Mouse (Mus musculus): Measurements from ENCODE around the gene Lyst. TPM values are rescaled to one million over a fixed set of nuclear protein-coding genes. Genes with fewer than 3 reads are reported as not detected.
"Not testable (repeated sequence)": the region's sequence is repeated elsewhere in the genome, so short reads cannot be mapped to it uniquely, and the experiment has no call there.

The Lyst gene
- total RNA-seq, 2 experiments from 2014 or later = 10.1 to 19.3 TPM

DNA sequence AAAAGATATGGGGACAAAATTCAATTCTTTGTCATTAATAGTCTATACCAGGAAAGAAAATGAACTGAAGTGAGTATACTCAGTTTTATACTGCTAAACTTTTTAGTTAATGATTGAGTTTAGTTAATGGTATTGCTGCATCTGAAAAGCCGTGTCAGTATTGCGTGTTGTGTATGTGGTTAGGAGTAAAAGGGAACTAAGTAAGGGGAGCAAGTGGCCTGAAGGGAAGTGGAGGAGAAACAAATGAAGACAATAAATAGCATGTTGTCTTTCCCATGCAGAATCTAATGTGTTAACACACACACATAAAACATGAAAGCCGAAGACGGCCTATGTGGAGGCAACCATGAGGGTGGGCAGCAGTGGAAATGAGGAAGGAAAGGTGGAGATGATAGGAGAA is 149.0 kb downstream of the Lyst start:
- no peak for ATAC-seq (replicated peaks; ENCODE audit: low FRiP score, low TSS enrichment, poor library complexity, severe bottlenecking)

DNA sequence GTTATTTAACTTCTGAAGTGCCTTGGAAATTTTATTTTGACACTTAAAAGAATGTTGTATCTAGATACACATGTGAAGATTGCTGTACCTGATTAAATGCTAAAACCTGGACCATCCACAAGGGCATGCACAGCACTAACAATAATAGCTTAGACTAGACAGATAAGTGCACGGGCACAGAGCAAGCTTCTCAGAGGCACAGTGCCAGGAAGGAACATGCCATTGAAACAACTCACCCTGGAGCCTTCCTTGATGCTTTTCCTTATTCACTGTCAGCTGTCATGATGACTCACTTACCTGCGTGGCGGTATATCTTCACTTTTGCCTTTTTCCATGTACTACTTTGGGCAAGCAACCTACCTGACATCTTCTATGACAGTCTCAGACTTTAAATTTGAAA is 155.7 kb downstream of the Lyst start:
- no peak for ATAC-seq (replicated peaks; ENCODE audit: low FRiP score, low TSS enrichment, poor library complexity, severe bottlenecking)

DNA sequence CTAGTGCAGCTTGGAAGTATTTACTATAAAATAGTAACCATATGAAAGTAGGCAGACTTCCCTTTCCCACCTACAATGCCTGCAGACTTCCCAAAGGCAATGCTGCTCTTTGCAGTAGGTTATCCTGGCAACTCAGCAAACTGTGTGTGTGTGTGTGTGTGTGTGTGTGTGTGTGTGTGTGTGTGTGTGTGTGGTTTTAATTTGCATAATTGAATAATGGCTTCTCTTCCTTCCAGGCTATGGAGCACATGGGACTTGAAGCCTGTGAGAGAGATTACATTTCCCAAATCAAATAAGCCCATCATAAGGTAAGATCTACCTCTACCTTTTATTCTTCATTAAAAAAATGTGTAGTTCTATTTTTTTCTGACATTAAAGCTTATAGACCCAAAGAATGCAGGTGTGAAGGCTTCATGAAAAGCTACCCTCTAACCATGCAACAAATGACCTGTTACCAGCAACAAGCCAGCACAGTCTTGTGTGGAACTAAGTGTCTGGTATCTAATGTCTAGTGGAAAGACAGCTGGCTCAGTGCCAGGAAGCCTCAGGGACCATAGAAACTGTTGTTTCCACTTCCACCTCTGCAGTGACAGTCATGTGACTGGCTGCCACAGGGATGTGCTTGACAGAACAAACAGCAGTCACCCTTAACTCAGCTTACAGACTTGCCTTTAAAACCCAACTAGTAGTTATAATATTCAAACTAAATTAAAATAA is 185.7 kb downstream of the Lyst start:
- no peak for ATAC-seq (replicated peaks; ENCODE audit: low FRiP score, low TSS enrichment, poor library complexity, severe bottlenecking)

DNA sequence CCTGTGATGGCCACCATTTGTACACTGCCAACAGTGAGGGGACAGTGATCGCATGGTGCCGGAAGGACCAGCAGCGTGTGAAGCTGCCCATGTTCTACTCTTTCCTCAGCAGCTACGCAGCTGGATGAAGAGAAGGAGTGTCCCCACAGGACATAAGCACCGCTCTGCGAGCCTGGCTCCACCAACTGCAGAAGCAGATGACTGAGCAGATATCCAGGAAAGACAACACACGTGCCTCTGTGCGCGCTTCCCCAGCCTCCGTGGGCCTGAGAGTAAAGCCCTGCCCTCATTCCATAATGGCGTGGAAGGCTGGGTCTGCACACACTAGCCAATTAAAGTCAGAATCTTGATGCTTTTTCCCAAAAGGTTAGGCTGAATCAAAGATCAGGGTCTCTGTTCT is 186.9 kb downstream of the Lyst start:
- ATAC-seq (replicated peaks; ENCODE audit: low FRiP score, low TSS enrichment, poor library complexity, severe bottlenecking) = no peak

DNA sequence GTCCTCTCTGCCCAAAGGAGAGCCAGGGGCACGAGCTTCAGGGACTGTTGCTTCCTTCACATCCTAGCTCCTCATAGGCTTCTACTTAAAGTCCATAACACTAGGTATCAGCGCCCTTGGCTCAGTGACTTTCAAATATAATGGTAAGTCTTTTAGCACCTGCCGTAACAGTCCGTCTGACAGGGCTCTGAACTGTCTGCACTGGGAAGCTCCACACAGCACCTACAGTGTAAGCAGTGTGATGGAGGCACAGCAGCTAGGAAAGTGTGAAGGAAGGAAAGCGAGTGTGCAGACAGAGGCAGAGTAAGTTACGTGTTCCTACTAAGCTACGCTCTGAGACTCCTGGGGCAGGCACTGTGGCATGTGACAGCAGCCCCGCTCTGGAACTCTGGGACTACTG is 187.5 kb downstream of the Lyst start:
- no peak for ATAC-seq (replicated peaks; ENCODE audit: low FRiP score, low TSS enrichment, poor library complexity, severe bottlenecking)

DNA sequence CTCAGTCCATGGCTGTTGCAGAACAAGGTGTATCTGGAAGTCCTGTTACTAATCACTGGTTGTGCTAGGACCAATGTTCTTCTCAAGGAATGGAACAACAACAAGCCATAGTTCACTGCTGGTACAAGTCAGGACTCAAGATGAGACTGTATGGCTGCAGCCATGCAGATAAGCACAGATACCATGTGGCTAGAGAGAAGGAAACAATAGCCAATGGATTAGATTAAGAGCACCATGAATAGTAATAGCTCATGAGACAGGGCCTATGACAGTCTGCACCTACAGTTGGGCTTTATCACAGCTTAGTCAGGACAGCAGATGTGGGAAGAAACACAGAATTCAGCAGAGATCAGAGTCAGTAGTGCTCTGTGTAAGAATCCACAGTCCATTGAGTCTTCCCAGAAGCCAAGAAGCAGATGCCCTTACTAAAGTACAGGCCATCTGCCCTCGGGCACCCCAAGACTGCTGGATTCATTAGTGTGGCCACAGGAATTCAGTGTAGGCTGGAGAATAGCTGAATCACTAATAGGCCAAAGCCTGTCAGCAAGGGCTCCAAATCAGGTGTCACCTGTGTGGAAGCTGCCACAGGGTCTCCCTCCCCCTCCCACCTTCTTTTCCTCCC is 188.8 kb downstream of the Lyst start:
- no peak; the same call in 1 of the 2 replicates for ATAC-seq (replicated peaks; ENCODE audit: low FRiP score, low TSS enrichment, poor library complexity, severe bottlenecking)

DNA sequence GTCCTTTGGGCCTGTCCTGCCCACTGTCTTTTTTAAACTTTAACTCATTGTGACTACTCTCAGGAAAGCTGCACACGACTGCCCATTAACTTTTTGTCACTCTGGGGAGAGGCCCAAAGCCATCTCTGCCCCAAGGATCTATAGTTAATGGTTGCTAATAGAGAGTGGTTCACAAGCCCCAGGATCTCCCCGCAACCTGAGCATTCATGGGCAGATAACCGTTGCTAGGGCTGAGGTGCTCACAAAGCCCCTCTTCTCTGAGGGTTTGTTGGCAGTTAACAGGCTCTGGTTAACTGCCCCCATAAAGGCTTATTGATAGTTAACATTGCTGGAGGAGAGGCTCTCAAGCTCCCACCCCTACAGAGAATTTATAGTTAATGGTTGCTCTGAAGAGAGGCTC is 190.1 kb downstream of the Lyst start:
- ATAC-seq (replicated peaks; ENCODE audit: low FRiP score, low TSS enrichment, poor library complexity, severe bottlenecking) = no peak

DNA sequence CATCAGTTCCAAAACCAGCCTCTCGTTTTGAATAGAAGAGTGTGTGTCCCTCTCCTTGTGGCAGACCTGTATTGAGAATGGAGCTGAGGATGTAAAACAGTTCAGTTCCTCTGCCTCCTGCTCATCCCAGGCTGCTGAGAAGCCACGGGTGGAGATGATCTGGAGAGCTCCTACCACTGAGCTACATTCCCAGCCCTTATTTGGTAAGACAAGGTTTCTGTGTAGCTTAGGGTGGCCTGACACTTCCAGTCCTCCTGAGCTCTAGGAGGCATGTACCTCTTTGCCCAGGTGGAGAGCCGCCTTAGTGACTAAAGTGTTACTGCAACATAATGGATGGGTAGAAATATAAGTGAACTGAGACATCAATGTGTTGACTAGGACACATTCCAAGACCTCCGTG is 190.8 kb downstream of the Lyst start:
- no peak for ATAC-seq (replicated peaks; ENCODE audit: low FRiP score, low TSS enrichment, poor library complexity, severe bottlenecking)

DNA sequence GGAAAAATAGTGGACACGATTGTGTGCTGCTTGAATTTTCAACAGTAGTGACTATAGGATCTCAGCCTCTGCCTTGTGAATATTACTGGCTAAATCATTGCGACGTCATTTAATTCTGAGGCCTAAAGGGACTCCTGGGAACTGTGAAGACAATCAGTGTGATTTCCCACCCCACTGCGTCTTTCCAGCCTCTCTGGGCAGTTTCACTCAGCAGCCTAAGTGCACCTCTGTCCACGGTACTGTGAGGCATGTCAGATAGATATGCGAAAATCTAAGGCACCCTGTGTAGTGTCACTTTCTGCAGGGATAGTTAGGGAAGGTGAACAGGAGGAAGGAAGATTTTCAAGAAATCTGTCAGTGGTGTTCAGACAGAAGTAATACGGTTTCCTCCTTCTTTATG is 193.1 kb downstream of the Lyst start:
- no peak for ATAC-seq (replicated peaks; ENCODE audit: low FRiP score, low TSS enrichment, poor library complexity, severe bottlenecking)

DNA sequence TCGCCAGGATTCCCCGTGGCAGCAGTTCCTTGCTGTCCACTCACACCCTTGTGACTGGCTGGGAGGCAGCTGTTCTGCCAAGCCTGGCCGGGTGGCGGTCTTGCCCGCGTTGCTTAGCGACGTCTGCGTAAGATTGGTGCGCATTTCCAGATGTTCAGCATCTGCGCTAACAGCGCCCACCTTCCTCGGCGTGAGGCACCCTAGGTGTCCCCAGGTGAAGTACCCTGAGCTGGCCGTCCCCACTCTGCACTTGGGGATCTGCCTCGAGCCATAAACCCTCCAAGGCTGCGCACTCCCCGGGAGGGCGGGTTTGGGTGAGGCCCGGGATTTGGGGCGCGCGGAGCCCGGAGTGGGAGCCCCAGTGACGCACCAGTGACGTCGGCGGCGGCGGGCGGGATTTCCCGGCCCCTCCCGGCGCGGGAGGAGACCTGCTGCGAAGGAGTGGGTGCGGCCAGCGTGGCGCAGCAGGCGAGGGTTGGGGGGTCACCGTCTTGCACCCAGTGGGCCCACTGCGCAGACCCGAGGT is 193.8 kb downstream of the Lyst start, which contains the start of gene Gng4:
Gene Gng4 (plus strand): TSS at position 166 of the 526 bp plus-strand sequence.
- ATAC-seq (replicated peaks; ENCODE audit: low FRiP score, low TSS enrichment, poor library complexity, severe bottlenecking) = 0 out of 2 replicates have a peak, but pooled peaks have one; percentile 9

DNA sequence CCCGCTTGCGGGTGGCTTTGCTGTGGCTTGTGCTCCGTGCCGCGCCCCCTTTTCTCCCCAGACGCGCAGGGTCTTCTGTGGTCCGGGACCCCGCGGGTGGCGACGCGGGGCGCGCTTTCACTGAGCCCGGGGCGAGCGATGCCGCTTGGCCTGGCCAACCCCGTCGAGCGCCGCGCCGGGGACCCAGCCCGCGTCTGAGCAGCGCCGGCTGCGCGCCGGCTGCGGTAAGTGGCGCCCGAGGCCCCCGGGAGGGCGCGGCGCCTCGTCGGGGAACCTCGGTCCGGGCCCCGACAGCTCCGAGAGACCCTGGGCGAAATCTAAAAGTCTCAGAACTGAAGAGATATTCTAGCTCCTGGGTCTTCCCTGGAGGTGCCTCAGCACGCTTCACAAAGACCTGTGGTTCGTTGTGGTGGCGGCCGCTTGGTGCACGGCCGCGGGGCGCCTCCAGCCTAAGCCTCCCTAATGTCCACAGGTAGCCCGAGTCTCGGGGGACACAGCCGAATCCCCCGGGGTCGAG is 194.3 kb downstream of the Lyst start:
- ATAC-seq (replicated peaks; ENCODE audit: low FRiP score, low TSS enrichment, poor library complexity, severe bottlenecking) = no peak

DNA sequence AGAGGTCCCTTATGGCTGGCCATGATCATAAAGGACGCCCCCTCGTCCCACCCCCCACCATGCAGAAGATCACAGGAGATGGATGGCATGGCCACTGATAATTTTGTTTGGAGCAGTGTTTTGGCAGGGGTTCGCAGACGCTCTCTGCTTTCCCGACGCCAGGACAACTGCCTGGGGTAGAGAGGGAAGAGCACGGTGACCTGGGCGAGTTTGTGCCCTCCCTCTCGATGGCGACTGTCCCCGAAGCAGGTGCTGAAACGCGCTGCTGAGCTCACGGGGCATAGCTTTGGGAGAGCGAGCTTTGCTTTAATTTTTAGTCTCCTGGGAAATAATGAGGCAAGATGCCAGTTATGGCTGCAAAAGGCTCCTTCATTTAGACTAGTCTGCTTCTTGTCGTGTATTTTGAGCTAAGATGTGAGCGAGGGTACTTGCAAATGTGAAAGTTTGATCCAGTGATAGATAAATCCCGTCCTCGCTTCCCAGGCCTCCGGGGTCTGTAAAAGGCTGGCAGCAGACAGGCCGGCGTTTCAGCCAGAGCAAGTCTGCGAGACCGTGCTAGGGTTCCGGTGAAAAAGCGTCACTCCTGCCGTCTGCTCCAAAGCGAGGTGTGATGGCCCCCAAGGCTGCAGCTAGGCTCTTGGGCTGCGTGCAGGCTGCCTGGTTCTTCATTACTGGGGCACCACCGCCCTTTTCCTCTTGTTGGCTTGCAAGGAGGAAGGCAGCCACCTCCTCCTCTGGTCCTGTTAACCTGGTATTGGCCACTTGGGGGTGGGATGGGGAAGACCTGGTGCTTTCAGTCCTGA is 195.0 kb downstream of the Lyst start:
- ATAC-seq (replicated peaks; ENCODE audit: low FRiP score, low TSS enrichment, poor library complexity, severe bottlenecking) = peak; percentile 72

DNA sequence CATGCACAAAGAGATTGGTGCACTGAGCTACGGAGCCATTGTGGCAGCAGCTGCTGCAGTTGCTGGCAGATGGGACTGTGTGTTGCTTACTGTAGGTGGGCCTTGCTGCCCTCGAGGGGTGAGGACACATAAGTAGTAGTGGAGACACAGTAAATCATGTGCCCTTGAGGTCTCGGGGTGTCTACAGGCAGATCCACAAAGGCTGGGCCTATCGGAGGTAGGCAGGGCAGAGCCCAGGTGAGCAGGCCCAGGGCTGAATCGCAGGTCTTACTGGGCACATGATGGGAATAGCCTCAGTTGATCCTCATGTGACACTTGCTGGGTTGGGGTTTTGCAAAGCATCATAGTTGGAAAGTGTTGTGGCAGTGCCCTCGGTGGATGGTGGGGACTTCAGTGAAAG is 196.8 kb downstream of the Lyst start:
- ATAC-seq (replicated peaks; ENCODE audit: low FRiP score, low TSS enrichment, poor library complexity, severe bottlenecking) = no peak

DNA sequence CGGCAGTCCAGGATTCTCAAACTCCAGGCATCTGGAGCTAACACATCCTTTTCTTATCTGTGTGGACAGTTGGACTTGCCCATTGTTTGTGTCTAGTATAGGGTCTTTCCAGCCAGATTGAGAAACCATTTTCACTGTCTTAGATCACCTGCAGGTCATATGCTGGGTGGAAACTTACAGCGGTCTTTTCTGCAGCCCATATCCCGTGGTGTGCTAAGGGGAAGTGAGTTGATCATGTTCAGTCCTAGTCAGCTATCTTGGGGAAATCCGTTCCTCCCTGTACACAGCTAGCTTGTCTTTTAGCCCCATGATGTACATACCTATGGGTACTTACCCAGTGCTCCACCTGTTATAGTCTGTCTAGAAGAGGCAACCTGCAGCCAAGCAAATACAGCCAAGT is 197.9 kb downstream of the Lyst start:
- no peak for ATAC-seq (replicated peaks; ENCODE audit: low FRiP score, low TSS enrichment, poor library complexity, severe bottlenecking)

DNA sequence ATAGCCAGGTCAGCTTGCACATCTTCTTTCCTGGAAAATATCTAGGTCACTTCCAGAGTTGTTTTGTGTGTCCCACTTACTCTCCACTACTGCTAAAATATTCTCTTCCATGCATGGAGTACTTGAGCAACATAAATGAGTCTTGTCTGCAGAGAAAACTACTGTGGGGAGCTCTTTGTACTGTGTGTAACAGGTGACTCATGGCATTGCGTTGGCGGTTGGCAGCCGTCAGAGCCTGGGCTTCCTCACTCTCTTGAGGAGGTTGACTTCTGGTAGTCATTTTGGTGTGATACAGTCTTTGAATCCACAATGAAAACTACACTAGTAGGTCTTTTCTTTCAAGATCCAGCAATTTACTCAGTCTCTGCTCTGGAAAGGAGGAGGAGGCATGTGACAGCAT is 201.8 kb downstream of the Lyst start:
- no peak for ATAC-seq (replicated peaks; ENCODE audit: low FRiP score, low TSS enrichment, poor library complexity, severe bottlenecking)

DNA sequence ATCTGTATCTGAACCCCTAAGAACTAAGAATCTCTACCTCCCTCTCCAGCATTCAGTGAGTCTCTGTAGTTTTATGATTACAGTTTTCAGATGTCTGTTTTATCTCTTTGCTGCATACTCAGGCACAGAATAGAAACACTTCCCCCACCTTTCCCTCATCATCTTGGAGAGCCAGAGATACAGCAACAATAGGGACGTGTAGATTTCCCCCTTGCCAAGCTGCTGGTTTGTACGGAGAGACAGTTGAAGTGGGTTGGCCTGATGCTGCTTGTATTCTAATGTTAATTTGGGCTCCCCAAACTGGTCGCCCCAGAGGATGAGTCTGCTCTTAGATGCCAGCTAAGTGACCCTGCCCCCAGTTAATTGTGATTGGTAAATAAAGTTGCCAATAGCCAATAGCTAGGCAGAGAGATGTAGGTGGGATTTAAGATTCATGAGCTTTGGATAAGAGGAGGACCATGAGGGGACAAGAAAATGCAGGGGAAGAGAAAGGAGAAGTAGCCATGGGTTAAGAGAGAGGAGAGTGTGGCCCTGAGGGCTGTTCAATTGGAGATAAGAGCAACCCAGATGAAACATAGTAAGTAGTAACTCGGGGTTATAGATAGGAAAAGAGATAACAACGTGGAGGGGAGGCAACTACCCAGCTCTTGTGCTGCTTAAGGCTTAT is 205.1 kb downstream of the Lyst start:
- ATAC-seq (replicated peaks; ENCODE audit: low FRiP score, low TSS enrichment, poor library complexity, severe bottlenecking) = peak; percentile 53

DNA sequence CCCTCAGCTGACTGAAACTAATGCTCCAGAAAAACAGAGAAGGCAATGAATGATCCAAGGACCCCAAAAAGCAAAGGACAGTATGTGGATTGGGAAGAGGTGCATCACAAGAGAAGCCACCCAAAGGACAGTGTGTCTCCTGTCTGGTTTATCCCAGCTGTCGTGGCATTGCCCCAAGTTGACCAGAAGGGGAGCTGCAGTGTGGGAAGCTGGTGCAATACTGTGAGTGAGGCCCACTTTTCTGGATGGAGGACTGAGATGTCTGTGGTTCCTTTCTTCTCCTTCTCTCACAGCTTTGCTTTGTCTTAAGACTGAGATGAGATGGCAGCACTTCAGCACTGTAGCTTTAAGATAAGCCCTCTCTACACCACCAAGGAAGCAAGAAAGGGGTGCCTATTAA is 205.9 kb downstream of the Lyst start:
- ATAC-seq (replicated peaks; ENCODE audit: low FRiP score, low TSS enrichment, poor library complexity, severe bottlenecking) = no peak

DNA sequence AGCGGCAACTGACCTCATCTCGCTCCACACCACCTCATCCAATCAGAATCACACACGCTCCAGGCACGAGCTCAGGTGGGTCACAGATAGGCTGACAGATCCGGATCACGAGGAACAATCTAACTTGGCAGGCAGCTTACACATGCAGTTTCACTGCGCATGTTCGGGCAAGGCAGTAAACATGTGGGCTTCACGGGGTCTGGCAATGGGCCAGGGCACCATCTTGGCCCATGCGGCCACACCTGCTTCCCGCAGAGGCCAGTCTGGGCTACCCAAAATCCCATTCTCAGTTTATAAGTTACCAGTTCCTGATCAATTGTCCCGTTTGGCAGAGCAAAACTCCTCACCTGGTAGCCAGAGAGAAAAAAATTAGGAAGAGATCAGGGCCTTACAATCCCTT is 207.6 kb downstream of the Lyst start:
- ATAC-seq (replicated peaks; ENCODE audit: low FRiP score, low TSS enrichment, poor library complexity, severe bottlenecking) = not testable (repeated sequence)

DNA sequence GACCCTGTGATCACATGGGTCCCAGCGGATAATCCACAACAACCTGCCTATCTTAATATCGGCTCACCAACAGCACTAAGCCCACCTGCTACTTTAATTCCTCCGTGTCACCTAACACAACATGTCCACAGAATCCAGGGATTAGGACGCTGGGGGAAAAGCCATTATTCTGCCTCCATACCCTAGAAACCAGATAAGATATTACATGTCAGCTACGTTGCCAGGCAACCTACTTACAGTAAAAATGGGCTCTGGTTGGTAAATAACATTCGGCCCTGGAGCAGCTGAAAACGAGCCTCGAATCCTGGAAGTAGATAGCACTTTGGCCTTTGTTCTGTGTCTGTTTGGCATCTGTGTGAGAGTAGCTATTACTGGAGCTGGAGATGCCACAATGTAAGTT is 208.6 kb downstream of the Lyst start:
- no peak for ATAC-seq (replicated peaks; ENCODE audit: low FRiP score, low TSS enrichment, poor library complexity, severe bottlenecking)
